Mouse (Mus musculus) heart, embryonic 14.5 days (tissue): ENCODE measurements at regions not wholly inside any gene's neighbourhood (a gene's known extent, or its start where the extent isn't known, plus 50 kb on each side); places are given as distances from the start of the nearest gene placed in this dataset.

Experiments used
- ATAC-seq: fragments of 200-750 bp; cut with Nextera tagmentation; 2 replicates; pipeline ENCODE4 v1.8.0; 2017; ENCODE audit warnings: low read depth, moderate TSS enrichment; ENCODE audit not compliant: insufficient number of reproducible peaks, insufficient read depth, low FRiP score
- H3K27ac ChIP-seq, 2 experiments: fragments of 200-500 bp in 1 of 2; fragments of 300-500 bp in 1 of 2; sonication (generic) in 1 of 2; replicated peaks in 1 of 2; 2 replicates each; pipeline ENCODE4 v1.5.1; 2012 to 2014; ENCODE audit warnings: low read depth in 2 of 2, low read length in 2 of 2, control low read depth in 1 of 2, mild to moderate bottlenecking in 1 of 2, mixed read lengths in 1 of 2; ENCODE audit not compliant: control insufficient read depth in 1 of 2, insufficient read depth in 1 of 2
- H3K27me3 ChIP-seq: fragments of 300-500 bp; sonication (generic); 2 replicates; pipeline ENCODE4 v1.6.1; 2014; ENCODE audit warnings: mild to moderate bottlenecking, low read length, control low read depth; ENCODE audit not compliant: control insufficient read depth, insufficient read depth
- H3K36me3 ChIP-seq: fragments of 300-500 bp; sonication (generic); 2 replicates; pipeline ENCODE4 v1.6.1; 2014; ENCODE audit warnings: mild to moderate bottlenecking, control low read depth, low read length, mixed read lengths; ENCODE audit not compliant: control insufficient read depth, insufficient read depth
- H3K4me1 ChIP-seq, 2 experiments: fragments of 200-500 bp in 1 of 2; fragments of 300-500 bp in 1 of 2; sonication (generic) in 1 of 2; 2 replicates each; pipeline ENCODE4 v1.6.1; 2012 to 2014; ENCODE audit warnings: low read length in 2 of 2, control low read depth in 1 of 2, mixed read lengths in 1 of 2; ENCODE audit not compliant: control insufficient read depth in 2 of 2, insufficient read depth in 2 of 2
- H3K4me2 ChIP-seq: fragments of 300-500 bp; sonication (generic); 2 replicates; pipeline ENCODE4 v1.6.1; 2014; ENCODE audit warnings: mild to moderate bottlenecking, low read length
- H3K4me3 ChIP-seq, 2 experiments: fragments of 200-500 bp in 1 of 2; fragments of 300-500 bp in 1 of 2; sonication (generic) in 1 of 2; 2 replicates each; pipeline ENCODE4 v1.5.1; 2012 to 2014; ENCODE audit warnings: low read length in 2 of 2, mild to moderate bottlenecking in 2 of 2, control low read depth in 1 of 2, low read depth in 1 of 2, moderate library complexity in 1 of 2; ENCODE audit not compliant: control insufficient read depth in 1 of 2, insufficient read depth in 1 of 2
- H3K9ac ChIP-seq: fragments of 300-500 bp; sonication (generic); 2 replicates; pipeline ENCODE4 v1.6.1; 2014; ENCODE audit warnings: mild to moderate bottlenecking, low read length
- H3K9me3 ChIP-seq: fragments of 300-500 bp; sonication (generic); 2 replicates; pipeline ENCODE4 v1.6.1; 2016; ENCODE audit warnings: low read length, control low read depth; ENCODE audit not compliant: control insufficient read depth
- WGBS: fragments of 180-500 bp; shearing (Covaris S2); extraction: QIAGEN DNeasy Blood & Tissue Kit; methylation state at CpG from one replicate; pipeline ENCODE4 v1.1.7; 2014; 5-methylcytosine and 5-hydroxymethylcytosine counted together

DNA sequence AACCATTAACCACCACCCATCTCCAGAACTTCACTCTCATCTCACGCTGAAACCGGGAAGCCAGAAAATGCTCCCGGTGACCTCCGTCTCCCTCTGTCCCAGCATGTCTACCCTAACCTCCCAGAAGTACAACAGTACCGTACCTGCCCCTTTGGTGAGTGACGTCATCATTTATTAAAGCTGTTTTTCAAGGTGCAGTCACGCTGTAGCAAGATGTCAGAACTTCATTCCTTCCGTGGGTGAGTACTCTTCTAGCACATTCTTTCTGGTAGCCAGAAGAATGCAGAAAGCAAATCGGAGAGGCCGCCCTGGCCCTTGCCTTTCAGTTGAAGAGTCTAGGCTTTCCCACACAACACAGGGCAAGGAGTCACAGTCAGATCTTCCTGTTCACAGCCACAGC lies 215.1 kb upstream of the Arid1b start:
- Histone ChIP-seq H3K27ac (no peak overlapping the region), H3K4me3 (no peak overlapping the region), H3K9ac (no peak overlapping the region), H3K9me3 (no peaks in the 10 kb centered on the region), H3K4me1 (no peaks in the 10 kb centered on the region; a peak in 2 of 4 replicates), H3K36me3 (no peaks in the 10 kb centered on the region), H3K4me2 (no peak overlapping the region), H3K27me3 (no peaks in the 10 kb centered on the region)
- no peak for ATAC-seq
- 88% methylated on average over 10 of the region's 10 CpGs for WGBS

GRCm38 (mm10) chr17:4781586-4781985 lies 212.5 kb upstream of the Arid1b start:
- 76% methylated on average over 3 of the region's 3 CpGs for whole genome bisulfite sequencing
- H3K4me3 ChIP-seq: no peak overlapping the region
- H3K36me3 ChIP-seq: no peaks in the 10 kb centered on the region
- no peak overlapping the region for H3K4me2 ChIP-seq
- no peaks in the 10 kb centered on the region for H3K9me3 ChIP-seq
- no peak for ATAC-seq
- H3K4me1 ChIP-seq: peaks cover 4 to 9% of the 10 kb centered on the region in 2 experiments
- H3K9ac ChIP-seq: no peak overlapping the region
- no peak overlapping the region for H3K27ac ChIP-seq
- H3K27me3 ChIP-seq: no peaks in the 10 kb centered on the region

DNA sequence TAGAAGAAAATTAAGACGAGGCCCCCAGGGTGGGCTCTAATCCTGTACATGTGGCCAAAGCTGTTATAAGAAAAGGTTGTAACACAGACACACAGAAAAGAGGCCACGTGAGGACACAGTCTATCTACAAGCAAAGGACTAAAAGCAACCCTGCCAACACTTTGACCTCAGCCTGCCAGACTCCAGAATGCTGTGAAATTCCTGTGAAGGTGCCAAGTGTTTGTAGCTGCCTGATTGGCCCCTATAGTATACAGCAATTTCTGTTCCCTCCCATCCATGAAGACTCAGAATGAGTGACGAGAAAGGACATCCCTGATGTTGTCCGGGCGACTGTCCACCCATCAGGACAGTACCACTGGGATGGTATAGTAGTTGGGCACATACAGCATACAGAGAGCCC lies 209.8 kb upstream of the Arid1b start:
- no peaks in the 10 kb centered on the region for H3K36me3 ChIP-seq
- H3K4me1 ChIP-seq: peaks cover 4 to 9% of the 10 kb centered on the region in 2 experiments
- WGBS: 73% methylated on average over 5 of the region's 5 CpGs
- H3K9me3 ChIP-seq: no peaks in the 10 kb centered on the region
- ATAC-seq: no peak
- H3K4me3 ChIP-seq: no peak overlapping the region
- H3K27ac ChIP-seq: no peak overlapping the region
- no peaks in the 10 kb centered on the region for H3K27me3 ChIP-seq
- no peak overlapping the region for H3K9ac ChIP-seq
- no peak overlapping the region for H3K4me2 ChIP-seq

DNA sequence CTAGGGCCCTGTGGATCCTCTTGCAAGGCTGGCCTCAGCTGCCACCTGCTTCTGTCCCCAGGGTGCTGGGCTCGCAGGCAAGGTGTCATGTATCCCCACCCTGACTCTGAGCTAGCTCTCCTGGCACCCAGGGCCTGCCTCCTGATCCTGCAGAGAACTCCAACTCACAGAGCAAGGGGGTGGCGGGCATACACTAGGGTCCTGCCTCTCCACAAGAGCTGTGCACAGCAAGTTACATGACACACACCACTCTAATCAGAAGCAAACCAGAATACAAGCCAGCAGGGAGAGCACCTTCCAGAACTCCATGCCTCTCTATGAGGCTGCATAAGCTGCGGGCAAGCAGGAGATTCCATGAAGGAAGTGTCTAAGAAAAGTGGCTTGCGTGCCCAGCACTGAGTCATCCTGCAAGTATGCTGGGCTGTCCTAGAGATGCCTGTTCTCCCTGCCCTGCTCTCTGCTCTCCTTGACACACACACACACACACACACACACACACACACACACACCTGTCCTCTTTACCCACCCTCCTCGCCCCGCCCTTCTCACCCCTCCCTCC lies 208.8 kb upstream of the Arid1b start:
- H3K27ac ChIP-seq: no peak overlapping the region

DNA sequence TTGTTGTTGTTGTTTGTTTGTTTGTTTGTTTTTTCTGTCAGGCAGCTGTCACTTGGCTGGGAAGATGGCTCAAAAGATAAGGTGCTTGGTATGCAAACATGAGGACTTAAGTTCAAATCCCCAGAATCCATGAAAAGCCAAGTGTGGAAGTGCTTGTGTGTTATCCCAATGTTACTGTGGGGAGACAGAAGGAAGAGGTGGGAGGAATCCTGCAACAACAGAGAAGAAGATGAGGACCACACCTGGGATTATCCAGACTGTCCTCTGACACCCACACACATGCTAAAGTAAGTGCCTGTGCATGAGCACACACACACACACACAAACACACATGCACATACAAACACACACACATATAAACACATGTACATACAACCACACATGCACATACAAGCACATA lies 207.6 kb upstream of the Arid1b start:
- H3K36me3 ChIP-seq: no peaks in the 10 kb centered on the region
- H3K27me3 ChIP-seq: no peaks in the 10 kb centered on the region
- H3K9ac ChIP-seq: no peak overlapping the region
- H3K4me3 ChIP-seq: no peak overlapping the region
- no peak overlapping the region for H3K4me2 ChIP-seq
- H3K9me3 ChIP-seq: no peaks in the 10 kb centered on the region
- H3K27ac ChIP-seq: no peak overlapping the region
- no peak for ATAC-seq
- H3K4me1 ChIP-seq: peaks cover 4 to 9% of the 10 kb centered on the region in 2 experiments

More for the DNA sequence above, 208.8 kb upstream of the Arid1b start:
- Histone ChIP-seq H3K4me2 (no peak overlapping the region), H3K4me3 (no peak overlapping the region), H3K4me1 (peaks cover 4 to 9% of the 10 kb centered on the region in 2 experiments), H3K27me3 (no peaks in the 10 kb centered on the region), H3K36me3 (no peaks in the 10 kb centered on the region), H3K9ac (no peak overlapping the region), H3K9me3 (no peaks in the 10 kb centered on the region)
- no peak for ATAC-seq
- WGBS: 34% methylated on average over 6 of the region's 6 CpGs

DNA sequence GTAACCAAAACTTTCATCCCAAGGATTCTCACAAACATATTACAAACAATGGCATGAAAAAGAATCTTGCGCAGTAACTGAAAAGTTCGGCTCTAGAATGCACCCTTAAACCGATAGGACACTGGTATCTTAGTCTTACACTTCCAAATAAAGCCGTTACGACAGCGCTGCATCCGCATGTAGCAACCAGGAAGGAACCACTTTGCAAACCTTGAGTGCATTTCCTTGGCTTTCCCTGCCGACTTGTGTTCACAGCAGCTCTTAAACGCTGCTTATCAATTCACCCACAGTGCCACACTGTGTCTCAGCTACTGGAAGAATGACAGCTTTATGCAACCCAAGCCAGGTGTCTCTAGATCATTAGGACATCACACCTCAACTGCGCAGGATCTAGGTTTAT lies 202.3 kb upstream of the Arid1b start:
- no peak for ATAC-seq
- Histone ChIP-seq H3K9me3 (no peaks in the 10 kb centered on the region), H3K4me1 (no peaks in the 10 kb centered on the region), H3K9ac (no peak overlapping the region), H3K27ac (no peak overlapping the region), H3K36me3 (no peaks in the 10 kb centered on the region), H3K27me3 (no peaks in the 10 kb centered on the region), H3K4me2 (no peak overlapping the region), H3K4me3 (no peak overlapping the region)
- whole genome bisulfite sequencing: 50% methylated on average over 10 of the region's 10 CpGs

DNA sequence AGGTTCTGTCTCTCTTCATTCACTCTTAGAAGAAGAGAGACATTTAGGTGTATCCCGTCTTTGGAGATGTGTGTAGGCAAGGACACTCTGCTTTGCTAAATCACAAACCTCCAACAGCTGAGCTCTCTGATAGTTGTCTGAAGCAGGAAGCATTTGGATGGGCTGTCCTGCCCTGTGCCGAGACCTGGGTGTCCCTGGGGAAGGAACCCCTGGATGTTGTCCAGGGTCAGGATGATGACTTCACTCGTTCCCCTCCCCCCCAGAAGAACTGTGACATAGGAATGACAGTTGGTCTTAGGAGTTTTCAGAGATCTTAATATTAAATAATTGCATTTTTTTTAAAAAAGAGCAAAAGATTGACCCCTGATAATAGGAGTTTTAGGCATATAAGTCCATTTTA lies 197.9 kb upstream of the Arid1b start:
- no peaks in the 10 kb centered on the region for H3K9me3 ChIP-seq
- H3K36me3 ChIP-seq: no peaks in the 10 kb centered on the region
- H3K27ac ChIP-seq: no peak overlapping the region
- no peak overlapping the region for H3K4me2 ChIP-seq
- H3K4me3 ChIP-seq: no peak overlapping the region
- H3K9ac ChIP-seq: no peak overlapping the region
- ATAC-seq: no peak
- no peaks in the 10 kb centered on the region for H3K4me1 ChIP-seq
- 46% methylated on average over 3 of the region's 3 CpGs for WGBS
- H3K27me3 ChIP-seq: no peaks in the 10 kb centered on the region

GRCm38 (mm10) chr17:4804013-4804412 lies 190.1 kb upstream of the Arid1b start:
- H3K27ac ChIP-seq: no peak overlapping the region
- 0 out of 2 replicates have a peak, but pooled peaks cover 5% of the 10 kb centered on the region for H3K27me3 ChIP-seq
- no peak overlapping the region for H3K9ac ChIP-seq
- H3K9me3 ChIP-seq: no peaks in the 10 kb centered on the region
- WGBS: 68% methylated on average over 4 of the region's 4 CpGs
- no peaks in the 10 kb centered on the region; a peak in 1 of 4 replicates for H3K4me1 ChIP-seq
- no peak overlapping the region for H3K4me3 ChIP-seq
- no peak for ATAC-seq
- no peaks in the 10 kb centered on the region for H3K36me3 ChIP-seq
- H3K4me2 ChIP-seq: no peak overlapping the region
